Mouse (Mus musculus) kidney, embryonic 14.5 days (tissue): ENCODE measurements at regions not wholly inside any gene's neighbourhood (a gene's known extent, or its start where the extent isn't known, plus 50 kb on each side); places are given as distances from the start of the nearest gene placed in this dataset.
"Not testable (repeated sequence)": the region's sequence is repeated elsewhere in the genome, so short reads cannot be mapped to it uniquely, and the experiment has no call there.

ENCODE experiments used
- ATAC-seq: fragments of 200-750 bp; cut with Nextera tagmentation; 2 replicates; pipeline ENCODE4 v1.8.0; 2017; ENCODE audit warnings: moderate number of reproducible peaks, mild to moderate bottlenecking, moderate TSS enrichment, moderate library complexity; ENCODE audit not compliant: low FRiP score, low TSS enrichment
- H3K27ac ChIP-seq: fragments of 300-500 bp; sonication (generic); 2 replicates; pipeline ENCODE4 v1.5.1; 2014; ENCODE audit warnings: low read depth, mild to moderate bottlenecking, low read length, moderate library complexity, mixed read lengths
- H3K27me3 ChIP-seq: fragments of 300-500 bp; sonication (generic); 2 replicates; pipeline ENCODE4 v1.6.1; 2014; ENCODE audit warnings: mild to moderate bottlenecking, low read length; ENCODE audit not compliant: control insufficient read depth, insufficient read depth
- H3K36me3 ChIP-seq: fragments of 300-500 bp; sonication (generic); 2 replicates; pipeline ENCODE4 v1.6.1; 2014; ENCODE audit warnings: low read length, mixed read lengths; ENCODE audit not compliant: control insufficient read depth, insufficient read depth
- H3K4me1 ChIP-seq: fragments of 300-500 bp; sonication (generic); 2 replicates; pipeline ENCODE4 v1.6.1; 2014; ENCODE audit warnings: low read length, mixed read lengths; ENCODE audit not compliant: control insufficient read depth, insufficient read depth
- H3K4me2 ChIP-seq: fragments of 300-500 bp; sonication (generic); replicated peaks from 2 replicates; pipeline ENCODE4 v1.6.1; 2014; ENCODE audit warnings: low read depth, mild to moderate bottlenecking, low read length
- H3K4me3 ChIP-seq: fragments of 300-500 bp; sonication (generic); 2 replicates; pipeline ENCODE4 v1.5.1; 2014; ENCODE audit warnings: mild to moderate bottlenecking, low read length
- H3K9ac ChIP-seq: fragments of 300-500 bp; sonication (generic); 2 replicates; pipeline ENCODE4 v1.6.1; 2014; ENCODE audit warnings: low read depth, mild to moderate bottlenecking, low read length, moderate library complexity
- H3K9me3 ChIP-seq: fragments of 300-500 bp; sonication (generic); 2 replicates; pipeline ENCODE4 v1.6.1; 2016; ENCODE audit warnings: low read length; ENCODE audit not compliant: control insufficient read depth
- WGBS: fragments of 180-500 bp; shearing (Covaris S2); extraction: QIAGEN DNeasy Blood & Tissue Kit; methylation state at CpG from one replicate; pipeline ENCODE4 v1.1.7; 2014; 5-methylcytosine and 5-hydroxymethylcytosine counted together

DNA sequence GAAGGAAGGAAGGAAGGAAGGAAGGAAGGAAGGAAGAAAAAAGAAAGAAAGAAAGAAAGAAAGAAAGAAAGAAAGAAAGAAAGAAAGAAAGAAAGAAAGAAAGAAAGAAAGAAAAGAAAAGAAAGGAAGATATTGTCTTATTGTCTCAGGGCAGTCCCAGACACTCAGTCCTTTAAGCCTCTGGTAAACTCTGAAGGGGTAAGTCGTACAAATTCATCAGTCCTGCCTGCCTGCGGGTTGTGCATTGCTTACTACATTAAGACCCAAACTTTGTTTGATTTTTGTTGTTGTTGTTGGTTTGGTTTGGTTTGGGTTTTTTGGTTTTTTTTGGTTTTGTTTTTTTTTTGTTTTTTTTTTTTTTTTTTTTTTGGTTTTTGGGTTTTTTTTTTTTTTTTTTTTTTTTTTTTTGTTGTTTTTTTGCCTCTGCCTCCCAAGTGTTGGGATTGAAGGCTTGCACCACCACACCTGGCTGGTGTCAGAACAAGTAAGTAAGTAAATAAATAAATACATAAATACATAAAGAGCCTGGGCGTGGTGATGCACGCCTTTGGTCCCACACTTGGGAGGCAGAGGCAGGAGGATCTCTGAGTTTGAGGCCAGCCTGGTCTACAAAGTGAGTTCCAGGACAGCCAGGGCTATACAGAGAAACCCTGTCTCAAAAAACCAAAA lies 1365.2 kb downstream of the Zfp704 start:
- not testable (repeated sequence) for H3K27ac ChIP-seq, H3K36me3 ChIP-seq, H3K4me2 ChIP-seq, H3K27me3 ChIP-seq, ATAC-seq, H3K9ac ChIP-seq, H3K9me3 ChIP-seq, H3K4me3 ChIP-seq, H3K4me1 ChIP-seq
- 93% methylated on average over 4 of the region's 4 CpGs for WGBS

DNA sequence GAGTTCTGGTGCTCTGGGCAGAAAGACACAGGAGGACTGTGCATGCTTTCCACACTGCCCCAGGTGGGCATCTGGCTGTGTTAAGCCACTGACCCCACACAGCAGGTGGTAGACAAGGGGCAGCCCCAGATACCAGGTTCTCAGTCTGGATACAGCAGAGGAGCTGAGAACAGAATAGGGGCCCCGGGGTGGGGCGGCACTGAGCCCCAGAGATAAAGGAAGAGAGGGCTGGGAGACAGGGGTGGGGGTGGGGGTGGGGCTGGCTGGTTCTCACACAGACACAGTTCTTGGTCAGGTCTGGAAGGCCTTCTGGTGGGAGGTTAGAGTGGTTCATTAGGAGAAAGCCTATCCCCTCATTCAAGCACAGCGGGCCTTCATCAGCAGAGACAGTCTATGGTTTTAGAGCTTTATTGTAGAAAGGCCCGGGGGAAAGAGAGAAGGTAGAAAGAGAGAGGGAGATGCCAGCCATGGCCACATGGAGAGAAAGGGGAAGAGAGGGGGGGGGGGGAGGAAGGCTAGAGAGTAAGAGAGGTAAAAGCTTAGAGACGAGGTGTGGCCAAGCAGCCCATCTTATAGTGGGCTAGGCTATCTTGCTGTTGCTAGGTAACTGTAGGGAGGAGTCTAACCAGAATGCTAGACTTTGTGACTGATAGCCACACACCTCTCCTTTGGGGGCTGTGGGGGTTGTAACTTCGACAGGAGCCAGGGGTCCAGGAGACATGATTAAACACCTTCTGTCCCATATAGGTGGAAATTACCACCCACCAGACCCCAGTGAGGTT lies 1403.1 kb downstream of the Zfp704 start:
- H3K9ac ChIP-seq: no peak overlapping the region
- H3K27ac ChIP-seq: no peak overlapping the region
- H3K36me3 ChIP-seq: no peaks in the 10 kb centered on the region
- no peak overlapping the region for H3K4me2 ChIP-seq
- H3K9me3 ChIP-seq: no peaks in the 10 kb centered on the region
- no peak overlapping the region for H3K4me3 ChIP-seq
- H3K4me1 ChIP-seq: no peaks in the 10 kb centered on the region
- 66% methylated on average over 6 of the region's 6 CpGs for WGBS
- H3K27me3 ChIP-seq: no peaks in the 10 kb centered on the region
- ATAC-seq: no peak

DNA sequence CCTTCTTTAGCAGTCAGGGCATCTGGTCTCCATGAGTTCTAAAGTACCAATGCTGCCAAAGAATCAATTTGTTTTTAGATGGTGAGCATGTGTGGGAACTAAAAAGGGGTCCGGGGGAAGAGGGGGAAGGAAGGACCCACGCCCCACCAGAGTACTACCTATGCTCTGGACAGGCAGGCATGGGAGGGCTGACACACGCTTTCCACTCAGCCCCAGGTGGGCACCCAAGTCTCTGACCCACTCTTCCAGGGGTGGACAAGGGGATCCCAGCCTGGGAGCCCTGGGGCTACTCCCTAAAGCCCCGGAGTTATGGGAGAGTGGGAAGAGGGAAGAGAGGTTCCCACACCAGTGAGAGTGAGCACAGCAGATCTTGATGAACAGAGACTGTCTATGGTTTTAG lies 1446.9 kb downstream of the Zfp704 start:
- Histone ChIP-seq H3K4me2 (no peak overlapping the region), H3K4me1 (no peaks in the 10 kb centered on the region), H3K9ac (no peak overlapping the region), H3K27me3 (no peaks in the 10 kb centered on the region), H3K9me3 (no peaks in the 10 kb centered on the region), H3K27ac (no peak overlapping the region), H3K36me3 (no peaks in the 10 kb centered on the region), H3K4me3 (no peak overlapping the region)
- WGBS: 73% methylated on average over 4 of the region's 4 CpGs
- ATAC-seq: no peak

DNA sequence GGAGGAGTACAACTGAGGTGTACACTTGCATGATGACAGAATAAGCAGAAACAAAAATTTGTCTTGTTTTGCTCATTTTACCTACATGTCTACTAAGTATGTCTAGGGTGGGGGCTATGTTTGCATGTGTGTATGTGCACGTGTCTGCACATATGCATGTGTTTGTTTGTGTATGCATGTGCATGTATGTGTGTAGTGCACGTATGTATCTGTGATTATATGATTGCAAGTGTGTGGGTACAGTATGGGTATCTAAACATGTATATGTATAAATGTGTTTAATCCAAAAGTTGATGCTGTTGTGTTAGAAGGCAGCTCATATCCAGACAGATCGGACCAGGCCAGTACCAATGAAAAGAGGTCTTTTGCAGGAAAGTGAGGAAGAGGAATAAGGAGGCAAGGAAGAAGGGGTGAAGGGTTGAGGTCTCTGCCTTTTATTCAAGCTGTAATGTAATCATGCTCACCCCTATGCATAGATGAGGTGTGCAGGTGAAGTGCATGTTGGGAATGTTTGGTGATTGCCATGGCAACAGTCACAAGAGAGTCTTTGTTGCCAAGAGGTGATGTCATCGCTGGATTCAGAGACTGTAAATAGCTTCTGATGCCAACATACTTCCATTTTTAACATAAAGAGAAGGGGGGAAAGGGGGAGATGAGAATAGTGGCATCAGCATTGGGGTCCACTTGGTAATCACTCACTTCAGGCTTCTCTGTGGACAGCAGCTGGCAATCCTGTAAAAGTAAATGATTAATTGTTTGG lies 1447.7 kb downstream of the Zfp704 start:
- 82% methylated on average over 4 of the region's 4 CpGs for WGBS
- Histone ChIP-seq H3K4me2 (no peak overlapping the region), H3K27ac (no peak overlapping the region), H3K4me1 (no peaks in the 10 kb centered on the region), H3K4me3 (no peak overlapping the region), H3K9me3 (no peaks in the 10 kb centered on the region), H3K9ac (no peak overlapping the region), H3K27me3 (no peaks in the 10 kb centered on the region), H3K36me3 (no peaks in the 10 kb centered on the region)
- no peak for ATAC-seq

DNA sequence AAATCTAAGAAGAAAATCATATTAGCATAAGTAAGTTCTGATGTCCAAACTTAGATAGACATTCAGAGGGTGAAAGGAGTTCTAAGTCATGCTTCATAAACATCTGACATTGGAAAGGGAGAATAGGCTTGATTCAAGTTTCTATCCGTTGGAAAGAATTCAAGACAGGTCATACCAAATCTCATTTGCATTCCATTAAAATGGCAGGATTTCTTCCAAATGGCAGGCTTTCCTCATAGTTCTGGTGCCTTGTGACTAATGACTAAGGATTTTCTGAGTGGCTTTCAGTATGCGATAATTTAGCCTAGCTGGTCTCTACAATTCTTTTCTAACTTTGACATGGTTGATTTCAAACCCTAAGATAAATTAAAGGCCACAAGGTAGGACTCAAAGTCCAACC lies 1466.9 kb downstream of the Zfp704 start:
- Histone ChIP-seq H3K4me1 (no peaks in the 10 kb centered on the region), H3K9ac (no peak overlapping the region), H3K4me2 (no peak overlapping the region), H3K9me3 (peaks cover 4% of the 10 kb centered on the region; the same call in 1 of the 2 replicates), H3K4me3 (no peak overlapping the region), H3K27me3 (no peaks in the 10 kb centered on the region), H3K27ac (no peak overlapping the region), H3K36me3 (no peaks in the 10 kb centered on the region)
- WGBS: 72% methylated on average over 2 of the region's 2 CpGs
- no peak for ATAC-seq

DNA sequence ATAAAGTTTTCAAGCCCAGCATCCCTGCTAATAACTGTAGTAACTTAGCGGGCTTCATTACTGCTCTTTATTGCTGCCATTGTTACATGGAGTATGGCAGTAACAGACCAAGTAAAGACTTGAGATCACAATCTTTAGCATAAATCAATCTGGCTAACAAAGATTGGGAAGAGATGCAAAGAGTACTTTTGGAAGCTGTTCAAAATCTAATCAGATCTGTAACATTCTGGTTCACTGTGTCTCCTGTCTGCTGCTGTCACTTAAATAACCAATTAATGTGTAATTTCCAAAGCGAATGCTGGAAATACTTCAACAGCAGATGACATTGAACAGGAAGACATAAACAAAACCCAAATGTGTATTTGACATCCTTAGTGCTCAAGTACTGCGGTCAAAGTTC lies 1467.7 kb downstream of the Zfp704 start:
- no peak for ATAC-seq
- H3K4me2 ChIP-seq: no peak overlapping the region
- no peak overlapping the region for H3K4me3 ChIP-seq
- H3K9ac ChIP-seq: no peak overlapping the region
- no peaks in the 10 kb centered on the region for H3K36me3 ChIP-seq
- no peak overlapping the region for H3K27ac ChIP-seq
- no peaks in the 10 kb centered on the region for H3K4me1 ChIP-seq
- no peaks in the 10 kb centered on the region for H3K27me3 ChIP-seq
- H3K9me3 ChIP-seq: peaks cover 3% of the 10 kb centered on the region; the same call in 1 of the 2 replicates
- 68% methylated on average over 3 of the region's 3 CpGs for WGBS

DNA sequence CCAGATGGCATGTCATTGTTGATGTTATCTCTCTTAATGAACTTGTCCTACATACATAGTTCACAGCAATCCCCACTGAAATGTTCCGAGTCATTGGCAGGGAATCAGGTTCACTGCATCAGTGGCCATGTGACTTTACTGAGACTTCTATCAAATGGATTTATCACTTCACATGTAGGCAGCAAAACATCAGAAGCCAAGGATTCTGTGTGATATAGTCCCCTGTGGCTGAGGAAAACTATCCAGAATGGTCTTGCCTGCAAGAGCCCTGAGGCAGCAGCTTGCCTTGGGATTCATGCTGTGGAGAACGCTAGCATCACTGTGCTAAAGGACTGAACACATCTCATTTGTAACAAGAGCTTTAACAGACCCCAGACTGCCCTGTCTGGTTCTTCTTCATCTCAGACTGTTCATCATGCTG lies 1468.2 kb downstream of the Zfp704 start:
- WGBS: 26% methylated on average over 2 of the region's 2 CpGs
- no peak overlapping the region for H3K4me2 ChIP-seq
- 0 out of 2 replicates have a peak, but pooled peaks have one; percentile 32 for ATAC-seq
- no peaks in the 10 kb centered on the region for H3K36me3 ChIP-seq
- no peaks in the 10 kb centered on the region for H3K9me3 ChIP-seq
- no peak overlapping the region for H3K4me3 ChIP-seq
- H3K4me1 ChIP-seq: no peaks in the 10 kb centered on the region
- no peak overlapping the region for H3K9ac ChIP-seq
- H3K27ac ChIP-seq: no peak overlapping the region
- H3K27me3 ChIP-seq: no peaks in the 10 kb centered on the region

DNA sequence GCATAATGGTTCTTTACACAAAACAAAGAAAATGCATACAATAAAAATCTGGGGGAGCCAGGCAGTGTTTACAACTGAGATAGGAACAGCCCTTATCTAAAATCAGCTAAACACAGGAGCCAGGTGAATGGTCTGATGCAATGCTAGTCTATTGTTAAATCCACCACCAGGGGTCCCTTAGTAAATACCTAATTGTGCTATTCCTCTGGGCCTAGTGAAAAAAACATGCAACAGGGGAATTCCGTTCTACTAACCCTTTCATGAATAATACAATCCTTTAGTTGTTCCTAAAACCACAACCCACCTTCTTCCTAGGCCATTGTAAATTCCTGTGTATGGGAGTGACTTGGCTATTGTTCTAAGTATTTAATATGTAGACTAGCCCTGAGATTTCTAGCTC lies 1486.2 kb downstream of the Zfp704 start:
- not testable (repeated sequence) for H3K36me3 ChIP-seq, H3K9me3 ChIP-seq, H3K4me1 ChIP-seq, H3K4me2 ChIP-seq, H3K9ac ChIP-seq, H3K27me3 ChIP-seq, H3K27ac ChIP-seq, H3K4me3 ChIP-seq, ATAC-seq
- 69% methylated on average over 1 of the region's 1 CpGs for WGBS

DNA sequence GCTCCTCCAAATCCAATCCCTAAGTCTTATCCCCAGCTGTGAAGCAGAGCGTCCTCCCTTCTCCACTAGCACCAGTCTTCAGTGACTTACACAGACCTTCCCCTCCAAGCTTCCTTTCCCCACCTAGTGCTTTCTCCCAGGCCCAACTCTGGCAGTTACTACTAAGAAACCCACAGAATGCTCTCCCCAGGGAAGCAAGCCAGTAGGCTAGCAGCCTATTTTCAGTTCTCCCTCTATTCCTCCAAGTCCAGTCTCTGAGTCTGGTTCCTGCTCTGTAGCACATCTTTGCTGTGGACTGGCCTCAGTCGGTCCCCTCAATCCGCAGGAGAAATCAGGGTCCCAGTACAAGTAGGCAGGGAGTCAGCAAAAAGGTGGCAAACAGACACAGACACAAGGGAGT lies 1486.7 kb downstream of the Zfp704 start:
- WGBS: 67% methylated on average over 3 of the region's 3 CpGs
- no peak for ATAC-seq
- Histone ChIP-seq H3K4me1 (no peaks in the 10 kb centered on the region), H3K4me2 (no peak overlapping the region), H3K27ac (no peak overlapping the region), H3K27me3 (no peaks in the 10 kb centered on the region), H3K36me3 (no peaks in the 10 kb centered on the region), H3K9ac (no peak overlapping the region), H3K9me3 (no peaks in the 10 kb centered on the region), H3K4me3 (no peak overlapping the region)
